Mouse (Mus musculus) adrenal gland, postnatal 14 days (tissue): ENCODE measurements around the gene Tbx15. TPM values are rescaled to one million over a fixed set of nuclear protein-coding genes. Genes with fewer than 3 reads are reported as not detected.

ENCODE experiments used
- DNase-seq: peaks from one replicate; pipeline ENCODE4 v3.0.0; 2021; ENCODE audit warnings: mixed read lengths
- total RNA-seq: library from RNA; stranded (reverse); gene quantifications from 2 replicates; pipeline ENCODE4 v1.2.3, GENCODE M21; 2021

The Tbx15 gene
- total RNA-seq, 1 experiment from 2014 or later: 0.44 TPM

- no peak for DNase-seq
These were observed 8.8 kb downstream of the Tbx15 start for GRCm38 (mm10) chr3:99248831-99249550.

GRCm38 (mm10) chr3:99249551-99249870 is 9.3 kb downstream of the Tbx15 start:
- no peak for DNase-seq

GRCm38 (mm10) chr3:99249906-99250305 is 9.7 kb downstream of the Tbx15 start:
- no peak for DNase-seq

GRCm38 (mm10) chr3:99251271-99252165 is 11.3 kb downstream of the Tbx15 start:
- no peak for DNase-seq

- DNase-seq: no peak
These were observed 12.4 kb downstream of the Tbx15 start for GRCm38 (mm10) chr3:99252461-99253091.

GRCm38 (mm10) chr3:99253092-99253488 is 12.9 kb downstream of the Tbx15 start:
- no peak for DNase-seq

DNA sequence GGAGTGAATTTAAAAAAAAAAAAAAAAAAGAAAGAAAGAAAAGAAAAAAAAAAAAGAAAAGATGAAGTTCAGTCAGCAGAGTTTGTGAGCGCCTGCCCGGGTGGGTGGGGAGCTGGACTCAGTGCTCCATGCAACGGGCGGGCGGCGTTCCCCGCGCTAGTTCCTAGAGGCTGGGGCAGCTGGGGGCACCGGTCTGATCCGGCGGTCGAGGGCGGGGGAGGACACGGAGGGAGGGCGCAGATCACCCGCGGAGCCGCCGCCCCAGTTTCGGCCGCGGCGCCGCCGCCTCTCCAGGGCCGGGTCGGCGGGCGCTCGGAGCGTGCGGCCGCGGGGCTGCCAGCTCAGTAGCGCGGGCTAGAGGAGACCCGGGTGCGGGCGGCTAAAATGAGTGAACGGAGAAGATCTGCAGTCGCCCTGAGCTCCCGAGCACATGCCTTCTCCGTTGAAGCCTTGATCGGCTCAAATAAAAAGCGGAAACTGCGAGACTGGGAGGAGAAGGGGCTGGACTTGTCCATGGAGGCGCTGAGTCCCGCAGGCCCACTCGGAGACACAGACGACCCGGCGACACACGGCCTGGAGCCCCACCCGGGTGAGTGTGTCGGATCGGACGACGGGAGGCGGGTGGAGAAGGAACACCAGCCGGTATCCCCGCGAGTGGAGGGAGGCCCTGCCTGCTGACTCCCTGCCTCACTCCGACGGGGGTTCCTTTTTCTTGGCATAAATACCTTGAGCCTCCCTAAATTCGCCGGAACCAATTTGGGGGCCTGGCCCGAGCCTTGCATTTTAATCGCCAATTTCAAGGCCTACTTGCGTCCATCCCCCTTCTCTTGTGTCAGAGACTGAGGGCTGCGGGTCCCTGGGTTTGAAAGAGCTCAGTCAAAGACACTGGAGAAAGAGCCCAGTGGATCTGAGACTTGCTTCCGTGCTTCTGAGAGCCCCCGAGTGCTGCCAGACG is 13.6 kb downstream of the Tbx15 start:
- DNase-seq: peak; percentile 24

- DNase-seq: no peak
These were observed 14.5 kb downstream of the Tbx15 start for GRCm38 (mm10) chr3:99254559-99255151.

DNA sequence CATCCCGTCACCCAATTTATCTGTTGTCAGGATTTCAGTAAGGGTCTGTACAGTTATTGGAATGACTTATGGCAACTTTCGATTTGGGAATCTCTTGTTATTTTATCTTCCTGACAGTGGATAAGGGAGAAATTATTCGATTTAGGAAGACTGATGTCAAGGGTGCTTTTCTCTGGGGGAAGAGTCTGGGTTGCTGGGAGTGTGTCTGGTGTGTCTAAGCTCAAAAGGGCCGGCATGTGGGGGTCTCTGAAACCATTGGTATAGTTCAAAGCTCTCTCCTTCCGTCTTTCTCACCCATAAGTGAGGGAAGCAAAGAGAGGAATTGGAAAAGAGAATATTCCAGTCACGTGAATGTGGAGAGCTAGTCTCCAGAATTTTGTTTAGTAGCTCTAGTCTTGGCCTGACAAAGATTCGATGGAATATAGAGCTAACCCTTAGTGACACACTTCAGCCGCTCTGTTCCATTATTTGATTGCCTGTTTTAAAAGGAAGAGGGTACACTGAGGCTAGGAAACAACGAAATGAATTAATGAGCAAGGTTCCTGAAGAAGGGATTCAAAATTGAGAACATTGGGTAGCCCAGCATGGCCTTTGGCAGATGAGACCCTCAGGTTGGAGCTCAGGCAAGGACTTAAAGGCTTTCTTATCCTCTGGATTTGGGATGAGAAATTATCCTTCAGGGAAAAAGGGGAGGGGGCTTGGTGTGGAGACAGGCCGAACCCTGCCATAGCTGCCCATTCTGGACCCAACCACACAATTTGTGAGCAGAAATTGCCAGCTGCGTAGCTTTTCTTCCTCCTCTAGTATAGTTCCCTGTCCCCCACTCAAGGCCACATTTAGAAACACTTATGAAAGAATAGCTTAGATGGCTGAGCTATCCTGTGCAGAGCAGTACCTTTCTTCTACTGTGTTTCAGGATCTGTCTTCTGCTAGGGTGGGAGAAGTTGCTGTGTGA is 15.5 kb downstream of the Tbx15 start:
- no peak for DNase-seq

DNA sequence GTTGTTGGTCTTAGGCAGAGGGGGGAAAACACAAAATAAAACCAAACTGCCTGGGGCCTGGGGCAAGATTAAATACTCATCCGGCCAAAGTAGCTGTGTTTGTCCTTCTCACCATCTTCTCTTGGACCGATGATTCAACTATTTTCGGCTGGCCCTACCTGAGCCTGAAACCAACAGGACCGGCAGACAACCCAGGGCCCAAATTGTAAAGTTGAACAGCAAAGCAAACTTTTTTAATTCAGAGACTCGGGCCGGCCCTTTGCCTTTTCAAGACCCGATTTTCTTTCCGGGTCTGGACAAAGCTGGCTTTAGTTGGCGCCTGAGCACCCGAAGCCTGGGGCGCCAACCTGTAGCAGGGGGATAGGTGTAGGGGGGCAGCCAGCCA is 16.2 kb downstream of the Tbx15 start:
- DNase-seq: no peak

DNA sequence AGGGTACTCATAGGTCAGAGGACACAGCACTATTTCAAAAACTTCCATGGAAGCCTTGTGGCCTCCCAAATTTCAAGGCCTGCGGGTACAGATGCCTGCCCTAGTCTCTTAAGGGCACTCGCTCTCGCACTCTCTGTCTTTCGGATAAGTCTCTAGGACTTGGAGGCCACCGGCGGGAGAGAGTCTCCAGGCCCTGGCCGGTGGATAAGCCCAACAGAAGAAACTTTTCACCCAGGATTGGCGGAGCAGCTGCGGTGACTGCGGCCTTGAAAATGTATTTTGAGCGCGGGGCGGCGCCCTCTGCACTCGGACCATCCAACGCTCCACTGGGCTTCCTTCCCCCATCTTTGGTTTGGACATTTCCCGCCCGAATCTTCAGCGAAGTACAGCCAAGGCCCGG is 16.6 kb downstream of the Tbx15 start:
- no peak for DNase-seq

DNA sequence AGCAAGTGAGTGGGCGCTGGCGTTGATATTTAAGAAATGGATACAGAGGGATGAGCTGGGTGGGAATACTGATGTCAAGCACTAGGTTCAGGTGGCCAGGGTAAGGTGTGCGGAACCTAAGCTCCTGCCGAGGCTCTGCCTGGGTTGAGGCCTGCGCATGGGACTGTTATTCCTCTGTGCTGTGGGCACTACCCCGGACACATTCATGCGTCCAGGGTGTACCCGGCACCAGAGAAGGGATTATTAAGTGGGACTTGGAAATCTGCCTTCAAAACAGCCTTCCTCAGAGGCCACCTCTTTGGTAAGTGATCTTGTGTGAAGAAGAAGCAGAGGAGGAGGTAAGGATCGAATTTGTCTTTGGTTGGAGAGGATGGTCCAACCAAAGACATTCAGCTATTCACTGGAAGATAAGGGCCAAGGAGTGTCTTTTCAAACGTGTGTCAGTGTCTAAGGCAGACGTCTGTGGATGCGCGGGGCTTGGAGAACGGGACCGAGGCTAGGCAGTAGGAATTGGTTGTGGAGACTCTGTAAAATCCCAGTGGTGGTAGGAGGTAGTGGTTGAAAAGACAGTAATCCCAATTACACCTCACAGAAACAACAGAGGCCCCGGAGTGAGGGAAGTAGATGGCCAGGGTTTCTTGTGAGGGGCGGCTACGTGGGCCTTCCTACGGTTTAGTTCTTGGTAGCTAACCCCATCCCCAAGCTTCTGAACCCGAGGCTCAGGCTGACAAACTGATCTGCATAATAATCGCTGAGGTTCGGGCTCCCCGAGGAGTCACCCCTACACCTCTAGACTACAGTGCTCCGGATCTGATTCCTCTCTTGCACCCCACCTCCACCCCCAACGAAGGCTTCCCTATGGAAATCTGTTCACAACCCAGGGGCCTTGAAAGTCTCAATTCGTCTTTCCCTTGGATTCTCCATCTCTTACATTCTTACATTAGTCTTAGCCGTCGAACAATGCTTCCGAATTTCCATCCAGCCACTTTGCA is 17.7 kb downstream of the Tbx15 start:
- DNase-seq: no peak

DNA sequence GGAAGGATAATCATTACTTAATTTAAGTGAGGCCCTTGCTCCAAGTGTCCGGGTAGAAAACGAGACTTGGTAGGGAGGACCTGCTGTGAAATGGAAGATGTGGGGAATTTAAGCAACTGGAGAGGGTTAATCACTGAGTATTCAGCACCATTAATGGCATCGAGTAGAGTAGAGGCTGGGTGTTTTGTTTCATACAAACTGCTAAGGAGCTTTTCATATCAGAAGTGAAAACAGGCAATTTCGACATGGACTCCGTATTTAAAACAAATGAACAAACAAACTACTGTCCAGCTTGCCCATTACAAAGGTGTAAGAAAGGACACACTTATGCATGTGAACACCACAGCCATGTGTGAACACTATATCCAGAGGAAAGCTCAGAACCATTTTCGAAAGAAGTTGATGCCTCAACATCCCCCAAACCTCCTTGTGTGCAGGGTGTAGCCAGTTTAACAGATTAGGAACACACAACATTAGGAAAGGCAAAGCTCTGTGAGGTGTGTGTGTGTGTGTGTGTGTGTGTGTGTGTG is 19.6 kb downstream of the Tbx15 start:
- DNase-seq: no peak

DNA sequence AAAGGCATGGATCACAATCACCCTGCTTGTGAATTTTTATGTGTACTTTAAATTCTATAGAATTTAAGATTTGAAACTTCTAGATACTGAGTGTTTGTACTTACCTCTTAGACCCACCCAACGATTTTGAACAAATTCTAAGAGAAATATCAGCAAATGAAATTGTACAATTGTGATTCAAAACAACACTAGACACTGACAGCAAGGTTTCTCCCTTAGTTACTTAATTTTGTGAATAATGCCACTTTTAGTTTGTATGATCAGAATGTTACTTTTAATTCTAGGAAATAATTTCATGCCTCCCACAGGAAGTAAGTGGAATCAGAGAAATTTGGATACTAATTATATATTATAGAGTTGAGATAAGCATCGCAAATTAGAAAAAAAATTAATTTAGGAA is 20.2 kb downstream of the Tbx15 start:
- no peak for DNase-seq

GRCm38 (mm10) chr3:99261371-99261791 is 21.2 kb downstream of the Tbx15 start:
- no peak for DNase-seq

DNA sequence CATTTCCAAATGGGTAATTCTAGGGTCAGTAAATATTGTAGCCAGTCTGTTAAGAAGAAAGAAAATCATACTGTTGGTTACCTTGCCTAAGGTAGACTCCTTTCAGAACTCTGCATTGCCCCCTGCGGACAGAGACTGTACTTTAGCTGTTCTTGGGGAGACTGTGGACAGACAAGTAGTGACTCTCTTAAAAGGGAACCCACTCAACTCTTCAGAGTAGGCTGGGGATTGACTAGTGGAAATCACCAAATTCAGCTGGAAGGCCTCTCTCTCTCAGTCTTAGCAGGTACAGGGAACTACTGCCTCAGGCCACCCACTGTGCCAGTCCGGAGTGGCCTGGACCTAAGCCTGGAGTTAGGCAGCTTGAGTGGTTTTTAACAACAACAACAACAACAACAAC is 21.8 kb downstream of the Tbx15 start:
- no peak for DNase-seq

DNA sequence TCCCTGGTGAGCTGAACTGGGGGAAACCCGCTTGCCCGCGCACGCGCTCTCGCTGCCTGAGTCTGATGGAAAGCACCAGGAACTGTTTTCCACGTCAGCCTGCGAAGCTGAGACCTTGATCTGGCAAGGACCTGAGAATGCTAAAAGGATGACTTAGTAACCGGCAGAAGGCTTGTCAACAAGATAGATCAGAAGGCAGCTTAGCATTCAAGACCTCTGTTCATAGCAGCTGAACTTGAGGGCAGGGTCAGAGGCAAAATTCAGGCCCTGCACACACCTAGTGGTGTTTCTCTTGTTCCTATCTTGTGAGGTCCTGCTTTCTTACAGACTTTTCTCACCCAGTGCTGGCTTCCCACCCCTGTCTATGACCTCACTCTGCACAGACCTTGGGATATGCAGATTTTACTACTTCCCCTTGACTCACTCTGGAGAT is 23.3 kb downstream of the Tbx15 start:
- DNase-seq: peak; percentile 48

DNA sequence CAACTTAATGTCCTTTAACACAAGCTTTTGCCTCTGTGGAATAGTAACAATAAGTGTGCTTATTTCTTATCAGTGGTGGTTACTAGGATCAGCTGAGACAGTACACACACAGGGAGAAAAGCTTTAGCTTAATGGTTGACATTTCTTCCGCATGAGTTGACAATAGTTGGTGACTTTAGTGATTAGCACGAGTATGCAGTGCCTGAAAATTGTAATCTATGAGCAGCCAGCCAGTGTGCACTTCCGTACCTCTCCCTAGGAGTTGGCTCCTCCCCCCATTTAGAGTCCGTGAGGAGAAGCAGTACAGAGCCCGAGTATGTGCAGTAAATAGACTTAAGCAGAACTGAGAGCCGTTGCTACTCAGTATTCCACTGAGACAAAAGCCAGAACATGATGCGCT is 24.5 kb downstream of the Tbx15 start:
- DNase-seq: no peak
